Mouse (Mus musculus) embryonic facial prominence, embryonic 14.5 days (tissue): Measurements from ENCODE around the gene Morc4. TPM values are rescaled to one million over a fixed set of nuclear protein-coding genes. Genes with fewer than 3 reads are reported as not detected.

Experiments
- ATAC-seq: fragments of 200-750 bp; cut with Nextera tagmentation; 2 replicates; pipeline ENCODE4 v1.8.0; 2017; ENCODE audit warnings: low read depth, moderate number of reproducible peaks, moderate TSS enrichment
- DNase-seq: peaks from one replicate; pipeline ENCODE4 v3.0.0-alpha.2; 2015; ENCODE audit warnings: low spot score
- H3K27ac ChIP-seq: fragments of 300-500 bp; sonication (generic); replicated peaks from 2 replicates; pipeline ENCODE4 v1.5.1; 2014; ENCODE audit warnings: low read depth, mild to moderate bottlenecking, low read length, moderate library complexity
- H3K27me3 ChIP-seq: fragments of 300-500 bp; sonication (generic); replicated peaks from 2 replicates; pipeline ENCODE4 v1.6.1; 2014; ENCODE audit warnings: low read length; ENCODE audit not compliant: control insufficient read depth, insufficient read depth
- H3K36me3 ChIP-seq: fragments of 300-500 bp; sonication (generic); 2 replicates; pipeline ENCODE4 v1.6.1; 2014; ENCODE audit warnings: low read length, mixed read lengths; ENCODE audit not compliant: control insufficient read depth, insufficient read depth
- H3K4me1 ChIP-seq: fragments of 300-500 bp; sonication (generic); 2 replicates; pipeline ENCODE4 v1.6.1; 2014; ENCODE audit warnings: antibody characterized with exemption, low read length; ENCODE audit not compliant: control insufficient read depth, insufficient read depth
- H3K4me2 ChIP-seq: fragments of 300-500 bp; sonication (generic); 2 replicates; pipeline ENCODE4 v1.6.1; 2014; ENCODE audit warnings: low read depth, mild to moderate bottlenecking, low read length, moderate library complexity, mixed read lengths
- H3K4me3 ChIP-seq: fragments of 300-500 bp; sonication (generic); 2 replicates; pipeline ENCODE4 v1.5.1; 2014; ENCODE audit warnings: low read depth, mild to moderate bottlenecking, low read length
- H3K9ac ChIP-seq: fragments of 300-500 bp; sonication (generic); 2 replicates; pipeline ENCODE4 v1.6.1; 2014; ENCODE audit warnings: low read depth, mild to moderate bottlenecking, low read length, moderate library complexity, mixed read lengths
- H3K9me3 ChIP-seq: fragments of 300-500 bp; sonication (generic); 2 replicates; pipeline ENCODE4 v1.6.1; 2016; ENCODE audit warnings: low read length; ENCODE audit not compliant: control insufficient read depth
- WGBS: fragments of 180-500 bp; shearing (Covaris S2); extraction: QIAGEN DNeasy Blood & Tissue Kit; methylation state at CpG from one replicate; pipeline ENCODE4 v1.1.7; 2014; 5-methylcytosine and 5-hydroxymethylcytosine counted together
- polyA plus RNA-seq: library from polyadenylated mRNA; unstranded; fragments of >200 nt; fragmentation: Nextera tagmentation; extraction: Ambion mirVana; gene quantifications from 2 replicates; pipeline ENCODE4 v1.2.1, GENCODE M21; 2014

Morc4 gene
- polyA plus RNA-seq, 1 experiment from 2014 or later, result 28.8 TPM

GRCm38 (mm10) chrX:139780988-139781387, 90.5 kb downstream of the Morc4 start:
- H3K36me3 ChIP-seq, result no peaks in the 10 kb centered on the region
- DNase-seq (no peak), ATAC-seq (no peak)
- H3K27ac ChIP-seq, result no peak overlapping the region
- peaks cover 14% of the 10 kb centered on the region; the same call in 1 of the 2 replicates for H3K27me3 ChIP-seq
- WGBS, result 63% methylated on average over 3 of the region's 3 CpGs
- H3K4me1 ChIP-seq, result no peaks in the 10 kb centered on the region
- H3K9me3 ChIP-seq, result no peaks in the 10 kb centered on the region
- H3K4me2 ChIP-seq, result no peak overlapping the region
- H3K9ac ChIP-seq, result no peak overlapping the region
- no peak overlapping the region for H3K4me3 ChIP-seq

GRCm38 (mm10) chrX:139779401-139779800, 92.1 kb downstream of the Morc4 start:
- no peaks in the 10 kb centered on the region for H3K36me3 ChIP-seq
- no peaks in the 10 kb centered on the region for H3K4me1 ChIP-seq
- H3K27me3 ChIP-seq, result peaks cover 14% of the 10 kb centered on the region; the same call in 1 of the 2 replicates
- H3K9me3 ChIP-seq, result no peaks in the 10 kb centered on the region
- no peak overlapping the region for H3K9ac ChIP-seq
- no peak overlapping the region for H3K4me2 ChIP-seq
- H3K4me3 ChIP-seq, result no peak overlapping the region
- no peak for ATAC-seq
- no peak overlapping the region for H3K27ac ChIP-seq
- DNase-seq, result no peak
- WGBS, result 72% methylated on average over 5 of the region's 5 CpGs

GRCm38 (mm10) chrX:139778886-139779285, 92.6 kb downstream of the Morc4 start:
- Histone ChIP-seq H3K9me3 (no peaks in the 10 kb centered on the region), H3K27me3 (peaks cover 14% of the 10 kb centered on the region; the same call in 1 of the 2 replicates), H3K9ac (no peak overlapping the region), H3K4me1 (no peaks in the 10 kb centered on the region), H3K4me2 (no peak overlapping the region), H3K27ac (no peak overlapping the region), H3K4me3 (no peak overlapping the region), H3K36me3 (no peaks in the 10 kb centered on the region)
- no peak for DNase-seq
- WGBS, result 70% methylated on average over 1 of the region's 1 CpGs
- ATAC-seq, result no peak

DNA sequence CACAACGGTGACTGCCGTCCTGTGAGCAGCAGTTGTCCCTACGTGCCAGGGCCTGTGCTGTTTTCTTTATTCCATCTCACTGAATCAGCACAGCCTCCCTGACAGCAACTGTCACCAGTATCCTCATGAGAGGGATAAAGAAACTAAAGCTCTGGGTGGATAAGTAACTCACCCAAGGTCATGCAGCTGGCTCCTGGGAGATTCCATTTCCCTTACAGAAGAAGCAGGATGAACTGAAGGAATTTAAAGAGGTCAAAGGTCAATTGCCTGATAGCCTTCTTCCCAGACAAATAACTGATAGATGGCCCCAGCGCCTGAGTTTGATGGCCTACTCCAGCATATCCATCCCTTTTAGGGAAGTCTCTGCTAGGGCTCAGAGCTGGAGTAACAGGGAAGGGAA, 94.1 kb downstream of the Morc4 start:
- Histone ChIP-seq H3K4me2 (no peak overlapping the region), H3K4me1 (no peaks in the 10 kb centered on the region), H3K4me3 (no peak overlapping the region), H3K27me3 (peaks cover 14% of the 10 kb centered on the region; the same call in 1 of the 2 replicates), H3K27ac (no peak overlapping the region), H3K9me3 (no peaks in the 10 kb centered on the region), H3K36me3 (no peaks in the 10 kb centered on the region), H3K9ac (no peak overlapping the region)
- ATAC-seq (no peak), DNase-seq (no peak)
- WGBS, result 44% methylated on average over 4 of the region's 4 CpGs

- H3K27me3 ChIP-seq, result peaks cover 15% of the 10 kb centered on the region; the same call in 1 of the 2 replicates
- no peaks in the 10 kb centered on the region for H3K9me3 ChIP-seq
- 72% methylated on average over 7 of the region's 7 CpGs for WGBS
- H3K36me3 ChIP-seq, result no peaks in the 10 kb centered on the region
- ATAC-seq (no peak), DNase-seq (no peak)
- no peak overlapping the region for H3K4me2 ChIP-seq
- H3K9ac ChIP-seq, result no peak overlapping the region
- H3K4me3 ChIP-seq, result no peak overlapping the region
- H3K27ac ChIP-seq, result no peak overlapping the region
- H3K4me1 ChIP-seq, result no peaks in the 10 kb centered on the region
These were observed 96.3 kb downstream of the Morc4 start for GRCm38 (mm10) chrX:139775084-139775612.

- Histone ChIP-seq H3K27ac (no peak overlapping the region), H3K4me1 (no peaks in the 10 kb centered on the region), H3K9me3 (no peaks in the 10 kb centered on the region), H3K4me3 (no peak overlapping the region), H3K4me2 (no peak overlapping the region), H3K9ac (no peak overlapping the region), H3K27me3 (peaks cover 16% of the 10 kb centered on the region; the same call in 1 of the 2 replicates), H3K36me3 (no peaks in the 10 kb centered on the region)
- ATAC-seq (no peak), DNase-seq (peak; percentile 62)
- WGBS, result 31% methylated on average over 18 of the region's 18 CpGs
These were observed 97.0 kb downstream of the Morc4 start for GRCm38 (mm10) chrX:139774309-139775083.

Other genes with a start within 250 kb of the Morc4 start
- gene Tbc1d8b, start 186.7 kb downstream of the Morc4 start, polyA plus RNA-seq, result 2.5 and 2.8 TPM in 2 replicates
- gene Gm15013, start 157.2 kb downstream of the Morc4 start, polyA plus RNA-seq, result 0.31 and 0.45 TPM in 2 replicates
- 0.52 and 0.79 TPM in 2 replicates for gene Ripply1, start 89.3 kb downstream of the Morc4 start, polyA plus RNA-seq
- gene Cldn2, start 70.8 kb downstream of the Morc4 start, polyA plus RNA-seq, result 0.58 and 1.2 TPM in 2 replicates
- gene Rbm41, start 126.9 kb upstream of the Morc4 start, polyA plus RNA-seq, result 5.8 and 6.0 TPM in 2 replicates
- 2.6 and 4.4 TPM in 2 replicates for gene Nup62cl, start 191.0 kb upstream of the Morc4 start, polyA plus RNA-seq
- gene Pih1h3b, start 191.2 kb upstream of the Morc4 start, polyA plus RNA-seq, result 0.47 TPM in 1 of 2 replicates, not detected in the other